Mouse (Mus musculus): ENCODE data around the gene Tmem119. TPM values are rescaled to one million over a fixed set of nuclear protein-coding genes. Genes with fewer than 3 reads are reported as not detected.

Tmem119 gene
- polyA plus RNA-seq, 1 experiment: 11.7 TPM

- no peak overlapping the region for H3K27ac ChIP-seq (ENCODE audit: control insufficient read depth, insufficient read depth, low read length)
- no peaks in the 10 kb centered on the region for H3K27me3 ChIP-seq (ENCODE audit: control insufficient read depth, insufficient read depth, low read length)
- no peak for DNase-seq
- H3K4me1 ChIP-seq (replicated peaks; ENCODE audit: control insufficient read depth, insufficient read depth, low read length): peaks cover 8% of the 10 kb centered on the region
- TF ChIP-seq POLR2A (IDR thresholded peaks at IDR 0.05; ENCODE audit: control insufficient read depth, extremely low read depth, insufficient read depth, low read length, poor library complexity) (no peak), CTCF (IDR thresholded peaks at IDR 0.05; ENCODE audit: borderline replicate concordance, control insufficient read depth, extremely low read depth, insufficient read depth, low read length, poor library complexity) (no peak)
- H3K4me3 ChIP-seq (ENCODE audit: control insufficient read depth, insufficient read depth, low read length): no peak overlapping the region
- peaks cover 16% of the 10 kb centered on the region for H3K36me3 ChIP-seq (ENCODE audit: control insufficient read depth, insufficient read depth, low read length)
- 79% methylated on average over 13 of the region's 13 CpGs for WGBS
Measured at GRCm38 (mm10) chr5:113765641-113766526, 34.4 kb downstream of the Tmem119 start.

GRCm38 (mm10) chr5:113764426-113764825 is 35.9 kb downstream of the Tmem119 start:
- Histone ChIP-seq H3K27me3 (ENCODE audit: control insufficient read depth, insufficient read depth, low read length) (no peaks in the 10 kb centered on the region), H3K4me1 (replicated peaks; ENCODE audit: control insufficient read depth, insufficient read depth, low read length) (no peaks in the 10 kb centered on the region), H3K4me3 (ENCODE audit: control insufficient read depth, insufficient read depth, low read length) (no peak overlapping the region), H3K36me3 (ENCODE audit: control insufficient read depth, insufficient read depth, low read length) (peaks cover 29% of the 10 kb centered on the region), H3K27ac (ENCODE audit: control insufficient read depth, insufficient read depth, low read length) (no peak overlapping the region)
- DNase-seq: no peak
- WGBS: 86% methylated on average over 7 of the region's 7 CpGs
- TF ChIP-seq POLR2A (IDR thresholded peaks at IDR 0.05; ENCODE audit: control insufficient read depth, extremely low read depth, insufficient read depth, low read length, poor library complexity) (no peak), CTCF (IDR thresholded peaks at IDR 0.05; ENCODE audit: borderline replicate concordance, control insufficient read depth, extremely low read depth, insufficient read depth, low read length, poor library complexity) (no peak)

GRCm38 (mm10) chr5:113761585-113761984 is 38.7 kb downstream of the Tmem119 start:
- TF ChIP-seq POLR2A (IDR thresholded peaks at IDR 0.05; ENCODE audit: control insufficient read depth, extremely low read depth, insufficient read depth, low read length, poor library complexity): no peak
- no peak for TF ChIP-seq CTCF (IDR thresholded peaks at IDR 0.05; ENCODE audit: borderline replicate concordance, control insufficient read depth, extremely low read depth, insufficient read depth, low read length, poor library complexity)
- 88% methylated on average over 2 of the region's 2 CpGs for WGBS
- H3K27ac ChIP-seq (ENCODE audit: control insufficient read depth, insufficient read depth, low read length): no peak overlapping the region
- no peak overlapping the region for H3K4me3 ChIP-seq (ENCODE audit: control insufficient read depth, insufficient read depth, low read length)
- no peaks in the 10 kb centered on the region for H3K27me3 ChIP-seq (ENCODE audit: control insufficient read depth, insufficient read depth, low read length)
- peaks cover 44% of the 10 kb centered on the region for H3K36me3 ChIP-seq (ENCODE audit: control insufficient read depth, insufficient read depth, low read length)
- no peak for DNase-seq
- H3K4me1 ChIP-seq (replicated peaks; ENCODE audit: control insufficient read depth, insufficient read depth, low read length): no peaks in the 10 kb centered on the region

GRCm38 (mm10) chr5:113755347-113756030 is 44.8 kb downstream of the Tmem119 start:
- no peak overlapping the region for H3K4me3 ChIP-seq (ENCODE audit: control insufficient read depth, insufficient read depth, low read length)
- peaks cover 75% of the 10 kb centered on the region for H3K36me3 ChIP-seq (ENCODE audit: control insufficient read depth, insufficient read depth, low read length)
- no peak for DNase-seq
- TF ChIP-seq CTCF (IDR thresholded peaks at IDR 0.05; ENCODE audit: borderline replicate concordance, control insufficient read depth, extremely low read depth, insufficient read depth, low read length, poor library complexity) (no peak), POLR2A (IDR thresholded peaks at IDR 0.05; ENCODE audit: control insufficient read depth, extremely low read depth, insufficient read depth, low read length, poor library complexity) (no peak)
- H3K27ac ChIP-seq (ENCODE audit: control insufficient read depth, insufficient read depth, low read length): no peak overlapping the region
- H3K27me3 ChIP-seq (ENCODE audit: control insufficient read depth, insufficient read depth, low read length): no peaks in the 10 kb centered on the region
- no peaks in the 10 kb centered on the region for H3K4me1 ChIP-seq (replicated peaks; ENCODE audit: control insufficient read depth, insufficient read depth, low read length)
- 95% methylated on average over 15 of the region's 15 CpGs for WGBS

- no peak for DNase-seq
- TF ChIP-seq POLR2A (IDR thresholded peaks at IDR 0.05; ENCODE audit: control insufficient read depth, extremely low read depth, insufficient read depth, low read length, poor library complexity): no peak
- no peak for TF ChIP-seq CTCF (IDR thresholded peaks at IDR 0.05; ENCODE audit: borderline replicate concordance, control insufficient read depth, extremely low read depth, insufficient read depth, low read length, poor library complexity)
- H3K27ac ChIP-seq (ENCODE audit: control insufficient read depth, insufficient read depth, low read length): no peak overlapping the region
- no peaks in the 10 kb centered on the region for H3K27me3 ChIP-seq (ENCODE audit: control insufficient read depth, insufficient read depth, low read length)
- no peaks in the 10 kb centered on the region for H3K4me1 ChIP-seq (replicated peaks; ENCODE audit: control insufficient read depth, insufficient read depth, low read length)
- no peak overlapping the region for H3K4me3 ChIP-seq (ENCODE audit: control insufficient read depth, insufficient read depth, low read length)
- peaks cover 81% of the 10 kb centered on the region for H3K36me3 ChIP-seq (ENCODE audit: control insufficient read depth, insufficient read depth, low read length)
- 95% methylated on average over 9 of the region's 9 CpGs for WGBS
Measured at GRCm38 (mm10) chr5:113751521-113752157, 48.7 kb downstream of the Tmem119 start.
